Mouse (Mus musculus) spleen, adult 10 weeks (tissue): Measurements from ENCODE around the gene Gm21885. TPM values are rescaled to one million over a fixed set of nuclear protein-coding genes. Genes with fewer than 3 reads are reported as not detected.

Source experiments
- polyA plus RNA-seq: library from polyadenylated mRNA; stranded (reverse); fragments of 350-450 nt; fragmentation: Illumina TruSeq; extraction: RNeasy Lipid Tissue Mini Kit (QIAGEN cat#74804); gene quantifications from one replicate; pipeline ENCODE4 v1.2.3, GENCODE M21; 2015; ENCODE audit warnings: low replicate concordance; ENCODE audit not compliant: insufficient read depth

Gene Gm21885
- polyA plus RNA-seq: not detected

GRCm38 (mm10) chr11:94281199-94282181, at the start of gene Gm21885:
Gene Gm21885, plus strand, starts transcription at chr11:94281873.

DNA sequence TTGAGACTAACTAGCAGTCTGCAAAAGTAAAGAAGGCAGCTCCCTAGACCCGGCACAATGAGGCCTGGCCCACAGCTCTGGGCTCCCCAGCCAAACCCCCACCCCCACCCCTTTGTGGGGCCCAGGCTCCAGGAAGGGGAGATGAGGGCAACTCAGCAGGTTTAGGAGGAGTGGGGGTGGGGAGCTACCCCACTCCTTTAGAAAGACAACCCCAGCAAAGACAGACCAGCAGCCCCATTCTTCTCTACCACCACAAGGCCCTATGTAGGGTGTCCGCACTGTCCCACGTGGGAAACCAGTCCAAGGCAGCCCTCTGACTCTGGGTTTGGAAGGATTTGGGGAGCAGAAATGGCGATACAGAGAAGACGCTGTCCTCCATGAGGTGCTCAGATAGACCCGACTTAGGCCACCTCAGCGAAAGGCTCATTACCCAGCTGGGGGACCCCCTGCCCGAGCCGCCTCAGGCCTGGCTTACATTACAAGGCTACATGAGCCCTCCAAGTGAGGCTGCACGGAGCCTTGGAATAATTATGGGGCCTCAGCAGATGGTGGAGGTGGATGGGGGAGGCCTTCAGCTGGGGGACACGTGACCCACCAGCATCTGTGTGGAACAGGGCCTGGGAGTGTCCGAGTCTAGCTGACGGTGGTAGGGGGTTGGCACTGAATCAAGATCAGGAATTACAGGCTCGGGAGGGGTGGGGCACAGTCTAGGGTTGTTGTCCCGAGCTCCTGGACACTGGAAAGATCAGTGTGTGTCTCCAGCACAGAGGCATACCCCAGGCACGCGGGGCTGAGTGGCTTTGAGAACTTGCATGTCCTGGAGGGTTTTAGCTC, 35.5 kb upstream of the Gm21885 start, which contains the start of gene Wfikkn2:
Wfikkn2 (minus strand) TSS at position 51 of the 834 bp plus-strand sequence.

DNA sequence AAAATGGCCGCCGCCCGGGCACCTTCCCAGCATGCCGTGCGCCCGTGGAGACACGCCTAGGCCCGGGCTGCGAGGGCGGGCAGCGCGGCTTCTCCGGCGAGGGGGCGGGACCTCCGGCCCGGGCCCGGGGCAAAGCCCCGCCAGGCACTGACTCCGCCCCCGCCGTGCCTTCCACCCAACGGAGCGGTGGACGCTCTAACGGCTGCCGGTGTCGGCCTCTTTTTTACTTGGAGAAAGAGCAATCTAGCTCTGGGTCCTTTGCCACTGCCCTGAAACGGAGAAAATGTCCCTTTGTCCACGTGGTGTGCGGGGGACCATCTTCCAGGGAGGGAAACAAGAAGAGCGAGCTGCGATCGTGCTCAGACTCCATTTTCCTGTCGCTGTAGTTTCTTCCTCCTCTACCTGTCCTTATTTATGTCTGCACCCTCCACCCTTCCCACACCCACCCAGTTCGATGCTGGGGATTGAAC, 40.3 kb downstream of the Gm21885 start, which contains the start of gene Luc7l3:
Luc7l3 (minus strand) TSS at position 58 of the 470 bp plus-strand sequence.

GRCm38 (mm10) chr11:94327693-94328643, 46.3 kb downstream of the Gm21885 start, which contains the start of gene Ankrd40:
Gene Ankrd40, plus strand, starts transcription at chr11:94328001.

Other genes starting within 250 kb of the Gm21885 start
- gene Tob1, start 70.4 kb upstream of the Gm21885 start, polyA plus RNA-seq: 16.8 TPM
- gene Wfikkn2, start 35.9 kb upstream of the Gm21885 start, polyA plus RNA-seq: 0.77 TPM
- 285 TPM for gene Luc7l3, start 40.1 kb downstream of the Gm21885 start, polyA plus RNA-seq
- 64.1 TPM for gene Ankrd40, start 46.1 kb downstream of the Gm21885 start, polyA plus RNA-seq
- gene Abcc3, start 111.1 kb downstream of the Gm21885 start, polyA plus RNA-seq: 15.6 TPM
- gene Cacna1g, start 192.3 kb downstream of the Gm21885 start, polyA plus RNA-seq: 0.76 TPM
- gene Spata20, start 204.3 kb downstream of the Gm21885 start, polyA plus RNA-seq: not detected
- not detected for gene Epn3, start 218.1 kb downstream of the Gm21885 start, polyA plus RNA-seq
- 0.18 TPM for gene Mycbpap, start 239.9 kb downstream of the Gm21885 start, polyA plus RNA-seq